Mouse (Mus musculus) adrenal gland, postnatal 25 days (tissue): ENCODE data around the gene Apbb1ip. TPM values are rescaled to one million over a fixed set of nuclear protein-coding genes. Genes with fewer than 3 reads are reported as not detected.

Source experiments
- DNase-seq: peaks from one replicate; pipeline ENCODE4 v3.0.0; 2021; ENCODE audit warnings: mixed read lengths
- total RNA-seq: library from RNA; stranded (reverse); gene quantifications from 2 replicates; pipeline ENCODE4 v1.2.3, GENCODE M21; 2021

Gene Apbb1ip
- total RNA-seq, 1 experiment from 2014 or later = 2.4 TPM

GRCm38 (mm10) chr2:22775681-22776080 is 1.8 kb downstream of the Apbb1ip start:
- DNase-seq = no peak

GRCm38 (mm10) chr2:22776568-22777230 is 2.8 kb downstream of the Apbb1ip start:
- DNase-seq = no peak

- no peak for DNase-seq
These were observed 3.9 kb downstream of the Apbb1ip start for GRCm38 (mm10) chr2:22777757-22778156.

- DNase-seq = no peak
These were observed 7.0 kb downstream of the Apbb1ip start for GRCm38 (mm10) chr2:22780884-22781283.

- DNase-seq = no peak
These were observed 7.6 kb downstream of the Apbb1ip start for GRCm38 (mm10) chr2:22781387-22782009.

- DNase-seq = no peak
These were observed 8.2 kb downstream of the Apbb1ip start for GRCm38 (mm10) chr2:22782057-22782456.

DNA sequence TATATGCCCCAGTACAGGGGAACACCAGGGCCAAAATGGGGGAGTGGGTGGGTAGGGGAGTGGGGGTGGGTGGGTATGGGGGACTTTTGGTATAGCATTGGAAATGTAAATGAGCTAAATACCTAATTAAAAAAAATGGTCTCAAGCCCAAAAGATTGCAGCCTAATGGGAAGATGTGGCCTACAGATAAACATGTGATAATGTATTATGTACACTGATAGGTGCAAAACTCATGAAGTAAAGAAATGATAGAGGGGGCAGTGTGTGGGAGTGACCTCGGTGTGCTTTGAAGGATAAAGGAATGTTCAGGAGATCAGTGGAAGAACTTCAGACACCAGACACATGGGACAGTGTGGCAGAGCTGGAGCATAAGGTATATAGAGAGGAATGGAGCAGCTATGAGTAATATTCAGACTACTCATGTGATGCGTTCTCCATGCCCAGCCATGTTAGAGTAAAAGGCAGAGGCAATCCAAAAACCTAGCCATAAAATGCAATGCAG is 9.3 kb downstream of the Apbb1ip start:
- DNase-seq = no peak

DNA sequence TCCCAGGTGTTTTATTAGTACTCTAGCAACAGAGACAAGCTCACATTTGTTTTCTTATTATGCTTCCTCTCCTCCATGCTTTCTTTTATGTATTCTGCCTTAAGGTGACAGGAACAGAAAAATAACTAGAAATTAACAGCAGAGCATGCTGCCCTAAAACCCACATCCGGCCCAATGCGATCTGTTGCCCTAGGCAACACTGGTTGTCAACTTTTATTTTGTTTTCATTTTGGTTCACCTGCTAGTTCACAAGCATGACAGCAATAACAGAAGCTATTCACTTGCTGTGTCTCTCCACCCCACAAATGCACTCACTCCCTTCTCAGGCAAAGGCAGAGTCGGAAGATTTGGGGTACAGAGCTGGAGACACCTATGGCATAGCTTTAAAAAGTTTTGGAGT is 10.3 kb downstream of the Apbb1ip start:
- no peak for DNase-seq

DNA sequence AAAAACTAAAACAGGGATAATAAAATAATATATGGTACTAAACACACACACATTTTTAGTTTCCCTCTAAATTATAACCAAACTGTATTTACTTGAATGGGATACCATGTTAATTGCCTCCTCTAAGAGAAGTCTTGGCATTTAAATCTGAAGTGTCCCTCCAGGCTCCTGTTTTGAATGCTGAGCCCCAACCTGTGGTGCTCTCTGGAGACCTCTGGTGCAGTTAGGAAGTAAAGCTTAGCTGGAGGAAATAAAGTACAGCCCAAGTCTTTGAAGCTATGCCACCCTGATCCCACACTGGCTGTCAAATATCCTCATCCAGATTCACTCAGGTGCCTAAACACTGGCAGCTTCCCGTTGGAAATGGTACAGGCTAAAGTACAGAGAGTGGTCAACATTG is 10.9 kb downstream of the Apbb1ip start:
- no peak for DNase-seq

- DNase-seq = no peak
These were observed 14.8 kb downstream of the Apbb1ip start for GRCm38 (mm10) chr2:22788658-22789057.

DNA sequence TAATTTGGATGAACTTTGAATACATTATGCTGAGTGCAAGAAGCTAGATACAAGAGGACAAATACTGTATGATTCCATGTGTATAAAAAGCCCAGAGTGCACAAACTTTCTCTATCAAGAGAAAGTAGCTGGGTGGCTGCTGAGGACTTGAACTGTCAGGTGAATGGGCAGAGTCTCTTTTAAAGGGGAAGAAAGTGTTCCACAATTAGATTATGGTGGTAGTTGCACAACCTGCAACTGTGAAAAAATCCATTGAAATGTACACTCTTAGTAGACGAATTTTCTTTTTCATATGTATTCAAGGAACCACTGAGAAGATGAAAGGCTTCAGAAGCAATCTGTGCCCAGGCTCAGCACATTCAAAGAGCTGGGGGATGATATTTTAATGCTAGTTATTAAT is 15.7 kb downstream of the Apbb1ip start:
- no peak for DNase-seq

DNA sequence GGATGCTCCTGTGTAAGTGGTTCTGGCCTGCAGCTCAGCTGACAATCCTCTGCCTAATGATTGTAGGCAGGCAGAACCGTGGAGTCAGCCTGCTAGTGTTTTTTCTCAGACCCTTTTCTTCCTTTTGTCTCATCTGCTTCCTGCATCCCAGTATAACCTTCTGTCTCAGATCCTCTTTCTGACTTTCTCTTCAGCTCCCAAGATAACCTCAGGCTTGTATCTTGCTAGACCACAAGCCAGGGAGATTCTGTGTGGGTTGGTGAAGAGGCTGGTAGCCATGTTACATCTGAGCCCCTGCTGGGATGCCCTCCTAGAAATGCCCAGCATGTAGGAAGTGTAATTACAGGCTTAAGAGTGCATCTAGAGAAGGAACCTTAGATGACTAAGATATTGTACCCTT is 16.5 kb downstream of the Apbb1ip start:
- DNase-seq = no peak

DNA sequence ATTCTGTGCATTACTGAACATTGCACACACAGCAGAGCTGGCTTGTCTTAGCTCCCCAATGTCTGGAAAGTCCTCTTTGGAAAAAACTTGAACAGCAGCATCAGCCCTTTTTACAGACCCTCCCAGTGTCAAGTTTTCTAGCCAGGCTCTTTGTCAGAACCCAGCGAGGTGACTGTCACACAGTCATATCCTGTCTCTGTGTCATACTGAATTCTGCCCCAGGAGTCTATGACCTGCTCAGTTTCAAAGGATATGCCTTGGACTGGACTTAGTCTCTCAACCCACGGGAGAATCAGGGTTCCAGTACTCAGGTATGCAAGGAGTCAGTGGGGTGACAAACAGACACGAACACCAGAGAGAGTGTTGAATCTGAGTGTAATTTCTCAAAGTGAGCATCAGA is 21.2 kb downstream of the Apbb1ip start:
- no peak for DNase-seq

DNA sequence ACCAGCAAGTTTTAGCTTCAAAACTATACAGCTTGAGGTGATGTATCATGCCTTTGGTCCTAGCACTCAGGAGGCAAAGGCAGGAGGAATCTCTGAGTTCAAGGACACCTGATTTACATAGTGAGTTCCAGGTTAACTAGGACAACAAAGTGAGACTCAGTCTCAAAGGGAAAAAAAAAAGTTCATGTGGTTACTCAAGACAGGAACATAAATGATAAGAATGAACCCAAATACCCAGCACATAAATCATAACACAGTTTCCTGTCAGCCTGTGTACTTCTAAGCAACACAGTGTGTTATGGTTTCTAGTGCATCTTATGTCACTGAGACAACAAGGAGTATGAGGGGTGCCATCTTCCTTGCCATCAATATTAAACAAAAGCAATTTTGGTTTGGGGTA is 22.6 kb downstream of the Apbb1ip start:
- no peak for DNase-seq

DNA sequence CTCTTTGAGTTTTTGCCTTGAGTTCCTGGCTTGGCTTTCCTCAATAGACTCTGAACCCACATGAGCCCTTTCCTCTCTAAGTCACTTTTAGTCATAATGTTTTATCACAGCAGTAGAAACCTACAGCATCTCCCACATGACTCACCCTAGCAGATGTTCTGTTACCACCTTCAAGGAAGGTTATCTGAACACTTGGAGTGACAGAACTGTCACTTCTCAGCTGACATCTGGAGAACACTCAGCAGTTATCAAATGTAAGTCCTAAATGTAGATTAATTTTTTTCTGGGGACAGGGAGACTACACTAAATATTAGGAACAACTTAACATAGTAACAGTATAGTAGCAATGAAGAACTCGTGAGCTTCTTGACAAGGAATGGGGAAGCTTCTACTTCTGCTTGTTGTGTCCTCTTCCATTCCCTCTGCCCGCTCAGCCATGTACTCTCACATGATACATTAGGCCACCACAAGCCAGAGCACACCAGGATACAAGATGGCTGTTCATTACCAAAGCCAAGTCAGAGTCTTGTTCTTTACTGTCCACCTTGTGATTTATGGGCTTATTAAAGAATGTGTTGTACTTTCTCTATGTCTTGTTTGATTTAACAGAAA is 25.6 kb downstream of the Apbb1ip start:
- no peak for DNase-seq

GRCm38 (mm10) chr2:22805589-22805988 is 31.7 kb downstream of the Apbb1ip start:
- no peak for DNase-seq

- no peak for DNase-seq
These were observed 32.7 kb downstream of the Apbb1ip start for GRCm38 (mm10) chr2:22806576-22806975.

- DNase-seq = no peak
These were observed 33.4 kb downstream of the Apbb1ip start for GRCm38 (mm10) chr2:22807312-22807711.

DNA sequence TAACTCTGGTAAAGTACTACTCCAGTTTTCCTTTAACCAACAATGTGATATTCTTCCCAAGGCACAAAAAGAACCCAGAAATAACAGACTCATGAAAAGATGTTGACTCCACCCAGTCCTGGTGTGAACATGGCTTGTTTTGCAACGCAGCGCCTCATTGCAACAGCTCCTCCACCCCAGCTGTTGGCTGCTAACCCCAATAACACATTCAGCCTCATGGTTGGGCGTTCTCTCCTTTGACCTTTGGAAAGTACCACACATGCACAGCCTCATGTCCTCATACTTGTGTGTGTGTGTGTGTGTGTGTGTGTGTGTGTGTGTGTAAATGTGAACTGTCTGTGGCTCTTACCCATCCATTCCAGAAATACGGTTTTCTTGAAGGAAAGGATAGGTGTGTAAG is 37.0 kb downstream of the Apbb1ip start:
- DNase-seq = peak; percentile 2

DNA sequence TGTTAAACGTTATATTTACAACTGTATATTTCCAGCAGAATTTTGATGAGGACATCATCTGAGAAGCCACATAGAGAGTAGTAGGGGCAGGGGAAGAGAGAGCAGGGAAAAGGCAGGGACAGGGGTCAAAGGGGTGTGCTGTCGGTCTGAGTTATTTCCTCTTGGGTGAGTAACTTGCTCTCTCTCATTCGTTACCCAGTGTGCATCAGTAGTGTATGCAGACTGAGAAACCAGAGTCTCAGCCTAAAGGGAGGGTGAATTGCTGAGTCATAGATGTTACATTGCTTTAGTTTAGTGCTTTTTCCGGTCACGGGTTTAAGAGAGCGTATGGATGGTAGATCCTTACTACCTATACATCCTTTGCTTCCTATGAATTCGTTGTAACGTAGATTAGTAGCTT is 37.6 kb downstream of the Apbb1ip start:
- no peak for DNase-seq

- no peak for DNase-seq
These were observed 40.0 kb downstream of the Apbb1ip start for GRCm38 (mm10) chr2:22813921-22814320.

DNA sequence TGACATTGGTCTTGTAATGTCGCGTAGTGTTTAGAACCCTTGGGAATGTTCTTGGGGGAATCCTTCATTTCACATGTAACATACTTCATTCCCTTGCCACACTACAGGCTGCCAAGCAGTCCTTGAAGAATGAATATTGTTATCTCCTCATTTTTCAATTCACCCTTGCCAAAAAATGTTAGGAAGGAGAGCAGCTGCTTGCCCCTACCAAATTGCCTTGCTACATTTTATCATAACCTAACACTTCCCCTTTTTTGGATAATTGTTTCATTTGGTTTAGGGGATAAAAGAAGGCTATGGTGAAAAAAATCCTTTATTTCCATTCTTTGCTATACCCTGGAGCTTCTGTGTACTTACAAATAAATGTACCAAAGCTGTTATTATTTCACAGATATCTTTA is 41.8 kb downstream of the Apbb1ip start:
- no peak for DNase-seq

DNA sequence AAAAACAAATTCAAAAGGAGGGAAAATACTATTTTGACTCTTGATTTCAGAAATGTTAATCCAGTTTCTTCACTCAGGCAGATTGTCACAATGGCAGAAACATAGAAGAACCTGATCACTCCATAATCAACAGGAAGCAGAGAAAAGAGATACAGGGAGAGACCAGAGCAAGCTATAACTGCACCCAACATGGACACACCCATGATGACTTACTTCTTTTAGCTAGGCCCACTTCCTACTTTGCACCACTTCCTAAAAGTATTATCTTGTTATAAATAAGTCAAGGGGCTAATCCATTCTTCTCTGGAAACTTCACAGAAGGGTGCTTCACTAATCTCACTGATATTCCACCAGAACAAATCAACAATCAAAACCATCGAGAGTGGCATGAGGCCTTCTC is 42.3 kb downstream of the Apbb1ip start:
- DNase-seq = no peak

DNA sequence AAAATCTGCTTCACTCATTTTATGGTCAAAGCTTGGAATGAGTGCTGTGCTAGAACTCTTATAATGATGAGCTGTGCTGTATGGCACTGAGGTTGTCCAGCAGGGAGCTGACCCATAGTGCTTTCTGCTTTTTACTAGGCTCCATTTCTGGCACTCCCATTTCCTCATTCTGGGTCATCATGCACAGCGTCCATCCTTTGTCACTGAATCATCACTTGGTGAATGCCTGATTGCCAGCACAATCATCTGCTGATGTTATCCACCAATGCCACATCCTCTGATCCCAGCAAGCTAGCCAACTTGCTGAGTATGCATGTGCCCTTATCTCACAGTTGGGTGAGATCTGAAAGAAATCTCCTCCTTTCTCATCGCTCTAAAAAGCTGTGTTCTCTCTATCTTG is 48.4 kb downstream of the Apbb1ip start:
- DNase-seq = no peak
